ENCODE assay signal across 13 mouse cellular contexts in genomic region chr13:114077584-114078270, GRCm38 (mm10).
DNase-seq lines count a peak whose midpoint lies in the region; ATAC-seq lines count a peak whose summit lies in the region.
"Had no signal": no experiment of that assay in that cellular context is flagged by ENCODE, and none has a peak within 500 bp of the region (broad histone marks: within the 10 kb centered on the region; RNA-seq: fewer than 3 reads in every experiment).

No protein-coding gene starts in this region.

- no peak overlapping the region for H3K9ac ChIP-seq in forebrain, embryonic 11.5 days (ENCODE audit: low read length)
- no peak overlapping the region; the same call in 1 of the 2 replicates for H3K9ac ChIP-seq in forebrain, embryonic 16.5 days (replicated peaks; ENCODE audit: low read depth, low read length)
- H3K9ac ChIP-seq: neural tube, embryonic 12.5 days had no signal

- no peak for DNase-seq in forebrain, embryonic 11.5 days (ENCODE audit: low spot score)
- DNase-seq in forebrain, embryonic 10.5 days (ENCODE audit: extremely low spot score, low spot score) = no peak
- DNase-seq in MN1 (ENCODE audit: low spot score) = peak; percentile 46
- peak; percentile 20 for DNase-seq in mesoderm, embryonic 11.5 days (ENCODE audit: low read depth, low spot score)
- DNase-seq in left cerebral cortex, postnatal 14 days (ENCODE audit: low spot score in 2 of 2) = no peak
- DNase-seq in heart, embryonic 10.5 days (ENCODE audit: low spot score) = no peak
- DNase-seq in cerebellum, postnatal 14 days = no peak
- DNase-seq: lung, postnatal 4 days; right cerebral cortex, postnatal 4 days had no signal

- H3K27me3 ChIP-seq in forebrain, embryonic 11.5 days (ENCODE audit: control insufficient read depth, insufficient read depth, low read length) = no peaks in the 10 kb centered on the region
- no peaks in the 10 kb centered on the region for H3K27me3 ChIP-seq in forebrain, embryonic 10.5 days (ENCODE audit: poor library complexity, severe bottlenecking)
- no peaks in the 10 kb centered on the region for H3K27me3 ChIP-seq in forebrain, embryonic 16.5 days (replicated peaks; ENCODE audit: control insufficient read depth, insufficient read depth, low read length)
- no peaks in the 10 kb centered on the region for H3K27me3 ChIP-seq in heart, embryonic 10.5 days (ENCODE audit: insufficient read depth, poor library complexity, severe bottlenecking)
- H3K27me3 ChIP-seq: neural tube, embryonic 12.5 days had no signal

- intact Hi-C loops in left cerebral cortex, postnatal 14 days (cut with DNase I) = loop anchor here (10.0 kb wide), 1 partner anchor 193 kb away; no protein-coding TSS in a partner anchor

- peak; percentile 49 for ATAC-seq in forebrain, embryonic 11.5 days (replicated peaks; ENCODE audit: low FRiP score)
- ATAC-seq in forebrain, embryonic 16.5 days = peak; percentile 48
- ATAC-seq: activated CD4-positive, CD25-positive, alpha-beta regulatory T cell, adult 4 months had no signal

- no peak overlapping the region for H3K4me3 ChIP-seq in forebrain, embryonic 11.5 days (ENCODE audit: low read depth, low read length)
- H3K4me3 ChIP-seq in forebrain, embryonic 10.5 days = no peak overlapping the region
- no peak overlapping the region for H3K4me3 ChIP-seq in forebrain, embryonic 16.5 days (replicated peaks; ENCODE audit: low read length)
- H3K4me3 ChIP-seq in heart, embryonic 10.5 days = no peak overlapping the region
- H3K4me3 ChIP-seq: layer of hippocampus, adult 2 months; neural tube, embryonic 12.5 days had no signal

- no peaks in the 10 kb centered on the region for H3K9me3 ChIP-seq in forebrain, embryonic 11.5 days (ENCODE audit: control insufficient read depth, low read length)
- no peaks in the 10 kb centered on the region for H3K9me3 ChIP-seq in forebrain, embryonic 10.5 days
- no peaks in the 10 kb centered on the region for H3K9me3 ChIP-seq in forebrain, embryonic 16.5 days (ENCODE audit: control insufficient read depth, low read length)
- H3K9me3 ChIP-seq in heart, embryonic 10.5 days = no peaks in the 10 kb centered on the region
- H3K9me3 ChIP-seq: neural tube, embryonic 12.5 days had no signal

- H3K27ac ChIP-seq in forebrain, embryonic 11.5 days (ENCODE audit: low read depth, low read length) = no peak overlapping the region
- H3K27ac ChIP-seq in forebrain, embryonic 10.5 days = no peak overlapping the region
- no peak overlapping the region; the same call in 1 of the 2 replicates for H3K27ac ChIP-seq in forebrain, embryonic 16.5 days (ENCODE audit: low read length)
- H3K27ac ChIP-seq in heart, embryonic 10.5 days = no peak overlapping the region
- H3K27ac ChIP-seq: layer of hippocampus, adult 2 months; neural tube, embryonic 12.5 days had no signal

- 62% methylated on average over 17 of the region's 17 CpGs for WGBS in forebrain, embryonic 11.5 days
- WGBS in forebrain, embryonic 10.5 days = 70% methylated on average over 17 of the region's 17 CpGs
- 28% methylated on average over 17 of the region's 17 CpGs for WGBS in forebrain, embryonic 16.5 days
- 76% methylated on average over 17 of the region's 17 CpGs for WGBS in heart, embryonic 10.5 days

- no peak overlapping the region for H3K4me2 ChIP-seq in forebrain, embryonic 11.5 days (ENCODE audit: low read depth, low read length, severe bottlenecking)
- H3K4me2 ChIP-seq in forebrain, embryonic 16.5 days (ENCODE audit: low read length) = peak overlapping the region; percentile 26
- H3K4me2 ChIP-seq: neural tube, embryonic 12.5 days had no signal

- no peaks in the 10 kb centered on the region; the same call in 1 of the 2 replicates for H3K4me1 ChIP-seq in forebrain, embryonic 11.5 days (replicated peaks; ENCODE audit: control insufficient read depth, insufficient read depth, low read length)
- peaks cover 39% of the 10 kb centered on the region for H3K4me1 ChIP-seq in forebrain, embryonic 10.5 days
- peaks cover 14% of the 10 kb centered on the region for H3K4me1 ChIP-seq in forebrain, embryonic 16.5 days (replicated peaks; ENCODE audit: control insufficient read depth, insufficient read depth, low read length)
- H3K4me1 ChIP-seq in heart, embryonic 10.5 days = no peaks in the 10 kb centered on the region
- H3K4me1 ChIP-seq: neural tube, embryonic 12.5 days had no signal

- no peaks in the 10 kb centered on the region for H3K36me3 ChIP-seq in forebrain, embryonic 11.5 days (ENCODE audit: control insufficient read depth, insufficient read depth, low read length)
- H3K36me3 ChIP-seq in forebrain, embryonic 10.5 days (replicated peaks) = no peaks in the 10 kb centered on the region
- no peaks in the 10 kb centered on the region for H3K36me3 ChIP-seq in forebrain, embryonic 16.5 days (ENCODE audit: control insufficient read depth, insufficient read depth)
- H3K36me3 ChIP-seq in heart, embryonic 10.5 days = no peaks in the 10 kb centered on the region
- H3K36me3 ChIP-seq: neural tube, embryonic 12.5 days had no signal

Comparison
In these comparisons a context has a peak if more than half of its experiments do, and no peak if none do; other contexts are left out.
1. DNase-seq: peak in MN1 (single experiment) and mesoderm, embryonic 11.5 days (single experiment); none in forebrain, embryonic 11.5 days (single experiment), forebrain, embryonic 10.5 days (single experiment), left cerebral cortex, postnatal 14 days (0 of 2), heart, embryonic 10.5 days (single experiment) and cerebellum, postnatal 14 days (0 of 2).